Mouse (Mus musculus) heart, postnatal 0 days (tissue): Measurements from ENCODE around the gene Ticam1. TPM values are rescaled to one million over a fixed set of nuclear protein-coding genes. Genes with fewer than 3 reads are reported as not detected.

ENCODE experiments used
- ATAC-seq: fragments of 200-750 bp; cut with Nextera tagmentation; 2 replicates; pipeline ENCODE4 v1.8.0; 2017; ENCODE audit warnings: low read depth, moderate number of reproducible peaks, moderate library complexity; ENCODE audit not compliant: insufficient read depth
- DNase-seq: peaks from one replicate; pipeline ENCODE4 v3.0.0-alpha.2; 2016; ENCODE audit warnings: low spot score
- H3K27ac ChIP-seq: fragments of 300-500 bp; sonication (generic); 2 replicates; pipeline ENCODE4 v1.5.1; 2014; ENCODE audit warnings: low read depth, mild to moderate bottlenecking
- H3K27me3 ChIP-seq: fragments of 300-500 bp; sonication (generic); 2 replicates; pipeline ENCODE4 v1.6.1; 2014; ENCODE audit warnings: low read length, mixed read lengths; ENCODE audit not compliant: control insufficient read depth, insufficient read depth
- H3K36me3 ChIP-seq: fragments of 300-500 bp; sonication (generic); replicated peaks from 2 replicates; pipeline ENCODE4 v1.6.1; 2014; ENCODE audit warnings: low read length, mixed read lengths; ENCODE audit not compliant: control insufficient read depth, insufficient read depth
- H3K4me1 ChIP-seq: fragments of 300-500 bp; sonication (generic); 2 replicates; pipeline ENCODE4 v1.6.1; 2014; ENCODE audit warnings: antibody characterized with exemption; ENCODE audit not compliant: control insufficient read depth, insufficient read depth
- H3K4me2 ChIP-seq: fragments of 300-500 bp; sonication (generic); 2 replicates; pipeline ENCODE4 v1.6.1; 2014; ENCODE audit warnings: low read depth, mild to moderate bottlenecking, low read length, moderate library complexity
- H3K4me3 ChIP-seq: fragments of 300-500 bp; sonication (generic); 2 replicates; pipeline ENCODE4 v1.5.1; 2014; ENCODE audit warnings: low read depth, low read length
- H3K9ac ChIP-seq: fragments of 300-500 bp; sonication (generic); replicated peaks from 2 replicates; pipeline ENCODE4 v1.6.1; 2014; ENCODE audit warnings: low read depth, low read length, mixed read lengths
- H3K9me3 ChIP-seq: fragments of 300-500 bp; sonication (generic); replicated peaks from 2 replicates; pipeline ENCODE4 v1.6.1; 2016; ENCODE audit warnings: low read length; ENCODE audit not compliant: control insufficient read depth
- CTCF ChIP-seq: IDR thresholded peaks from 2 replicates; pipeline ENCODE4 v1.5.1; 2016; ENCODE audit warnings: antibody characterized with exemption, control low read depth, low read depth
- EP300 ChIP-seq: IDR thresholded peaks from 2 replicates; pipeline ENCODE4 v1.6.1; 2016; ENCODE audit warnings: antibody characterized with exemption, low read depth
- WGBS: fragments of 180-500 bp; shearing (Covaris S2); extraction: QIAGEN DNeasy Blood & Tissue Kit; methylation state at CpG from one replicate; pipeline ENCODE4 v1.1.7; 2014; 5-methylcytosine and 5-hydroxymethylcytosine counted together
- polyA plus RNA-seq: library from polyadenylated mRNA; unstranded; fragments of >200 nt; fragmentation: Nextera tagmentation; extraction: Ambion mirVana; gene quantifications from 2 replicates; pipeline ENCODE4 v1.2.1, GENCODE M21; 2015
- total RNA-seq: library from RNA; depleted of rRNA; stranded (reverse); fragments of >200 nt; gene quantifications from 2 replicates; pipeline ENCODE4 v1.2.3, GENCODE M21; 2014; ENCODE audit warnings: low replicate concordance

Gene Ticam1
- total and polyA plus RNA-seq, 2 experiments from 2014 or later, result 4.4 to 13.8 TPM

- 69% methylated on average over 3 of the region's 3 CpGs for WGBS
- TF ChIP-seq EP300, result no peak
- no peak for TF ChIP-seq CTCF
- Histone ChIP-seq H3K27me3 (no peaks in the 10 kb centered on the region), H3K27ac (peak overlapping the region; percentile 91), H3K4me2 (peak overlapping the region; percentile 76), H3K9ac (0 out of 2 replicates have a peak overlapping the region, but pooled peaks have one; percentile 11), H3K36me3 (peaks cover 33% of the 10 kb centered on the region), H3K4me1 (peaks cover 10% of the 10 kb centered on the region; the same call in 1 of the 2 replicates), H3K9me3 (no peaks in the 10 kb centered on the region), H3K4me3 (0 out of 2 replicates have a peak overlapping the region, but pooled peaks have one; percentile 43)
- ATAC-seq (no peak), DNase-seq (no peak)
Measured at GRCm38 (mm10) chr17:56269741-56270140, 6.8 kb downstream of the Ticam1 start.

GRCm38 (mm10) chr17:56269153-56269630, 7.4 kb downstream of the Ticam1 start:
- TF ChIP-seq EP300 (peak; percentile 82; the same call in 1 of the 2 replicates), CTCF (no peak)
- no peaks in the 10 kb centered on the region for H3K9me3 ChIP-seq
- H3K4me3 ChIP-seq, result peak overlapping the region; percentile 43
- 17% methylated on average over 12 of the region's 12 CpGs for WGBS
- H3K27me3 ChIP-seq, result no peaks in the 10 kb centered on the region
- H3K9ac ChIP-seq, result peak overlapping the region; percentile 57; the same call in 1 of the 2 replicates
- peaks cover 10% of the 10 kb centered on the region; the same call in 1 of the 2 replicates for H3K4me1 ChIP-seq
- ATAC-seq, result peak; percentile 85
- peak overlapping the region; percentile 76 for H3K4me2 ChIP-seq
- peaks cover 32% of the 10 kb centered on the region for H3K36me3 ChIP-seq
- DNase-seq, result peak; percentile 97
- H3K27ac ChIP-seq, result peak overlapping the region; percentile 91

GRCm38 (mm10) chr17:56266271-56266670, 10.3 kb downstream of the Ticam1 start:
- WGBS, result 25% methylated on average over 3 of the region's 3 CpGs
- H3K9ac ChIP-seq, result no peak overlapping the region
- peaks cover 23% of the 10 kb centered on the region for H3K36me3 ChIP-seq
- H3K9me3 ChIP-seq, result no peaks in the 10 kb centered on the region
- H3K27ac ChIP-seq, result no peak overlapping the region
- no peak overlapping the region for H3K4me3 ChIP-seq
- no peak overlapping the region for H3K4me2 ChIP-seq
- no peaks in the 10 kb centered on the region for H3K27me3 ChIP-seq
- H3K4me1 ChIP-seq, result peaks cover 26% of the 10 kb centered on the region
- no peak for DNase-seq
- ATAC-seq, result no peak
- TF ChIP-seq CTCF, result no peak
- no peak for TF ChIP-seq EP300

- peaks cover 21% of the 10 kb centered on the region; the same call in 1 of the 2 replicates for H3K36me3 ChIP-seq
- TF ChIP-seq CTCF, result no peak
Measured at GRCm38 (mm10) chr17:56265869-56266268, 10.7 kb downstream of the Ticam1 start.

GRCm38 (mm10) chr17:56265011-56265410, 11.6 kb downstream of the Ticam1 start:
- no peak overlapping the region for H3K4me3 ChIP-seq
- no peaks in the 10 kb centered on the region for H3K27me3 ChIP-seq
- no peak overlapping the region for H3K9ac ChIP-seq
- ATAC-seq (no peak), DNase-seq (no peak)
- WGBS, result 83% methylated on average over 4 of the region's 4 CpGs
- H3K9me3 ChIP-seq, result no peaks in the 10 kb centered on the region
- H3K36me3 ChIP-seq, result peaks cover 19% of the 10 kb centered on the region
- H3K27ac ChIP-seq, result peak overlapping the region; percentile 21; the same call in 1 of the 2 replicates
- peaks cover 38% of the 10 kb centered on the region for H3K4me1 ChIP-seq
- no peak overlapping the region for H3K4me2 ChIP-seq
- TF ChIP-seq EP300 (no peak), CTCF (no peak)

More at GRCm38 (mm10) chr17:56265869-56266268, 10.7 kb downstream of the Ticam1 start:
- DNase-seq (no peak), ATAC-seq (no peak)
- no peak overlapping the region for H3K4me2 ChIP-seq
- no peak overlapping the region for H3K27ac ChIP-seq
- no peaks in the 10 kb centered on the region for H3K9me3 ChIP-seq
- WGBS, result 95% methylated on average over 3 of the region's 3 CpGs
- H3K27me3 ChIP-seq, result no peaks in the 10 kb centered on the region
- H3K4me1 ChIP-seq, result peaks cover 30% of the 10 kb centered on the region
- no peak overlapping the region for H3K4me3 ChIP-seq
- H3K9ac ChIP-seq, result no peak overlapping the region

- Histone ChIP-seq H3K4me1 (peaks cover 42% of the 10 kb centered on the region), H3K36me3 (peaks cover 26% of the 10 kb centered on the region), H3K27ac (0 out of 2 replicates have a peak overlapping the region, but pooled peaks have one; percentile 22), H3K4me3 (no peak overlapping the region), H3K9me3 (no peaks in the 10 kb centered on the region), H3K27me3 (no peaks in the 10 kb centered on the region), H3K9ac (no peak overlapping the region), H3K4me2 (no peak overlapping the region)
- 23% methylated on average over 8 of the region's 8 CpGs for WGBS
- DNase-seq (peak; percentile 71), ATAC-seq (peak; percentile 42)
- TF ChIP-seq CTCF (peak; percentile 81), EP300 (no peak)
Measured at GRCm38 (mm10) chr17:56264020-56264419, 12.6 kb downstream of the Ticam1 start.
